Mouse (Mus musculus) stomach, embryonic 16.5 days (tissue): ENCODE data around the gene Ap2m1. TPM values are rescaled to one million over a fixed set of nuclear protein-coding genes. Genes with fewer than 3 reads are reported as not detected.

Experiments
- ATAC-seq: fragments of 200-750 bp; cut with Nextera tagmentation; 2 replicates; pipeline ENCODE4 v1.8.0; 2017; ENCODE audit warnings: moderate number of reproducible peaks, moderate TSS enrichment; ENCODE audit not compliant: insufficient read depth, low FRiP score
- H3K27ac ChIP-seq: fragments of 300-500 bp; sonication (generic); 2 replicates; pipeline ENCODE4 v1.5.1; 2014; ENCODE audit warnings: low read length
- H3K27me3 ChIP-seq: fragments of 300-500 bp; sonication (generic); 2 replicates; pipeline ENCODE4 v1.6.1; 2014; ENCODE audit warnings: low read length, control low read depth, mixed read lengths; ENCODE audit not compliant: control insufficient read depth, insufficient read depth
- H3K36me3 ChIP-seq: fragments of 300-500 bp; sonication (generic); 2 replicates; pipeline ENCODE4 v1.6.1; 2014; ENCODE audit warnings: low read length; ENCODE audit not compliant: control insufficient read depth, insufficient read depth
- H3K4me1 ChIP-seq: fragments of 300-500 bp; sonication (generic); 2 replicates; pipeline ENCODE4 v1.6.1; 2014; ENCODE audit warnings: low read length, control low read depth, mixed read lengths; ENCODE audit not compliant: control insufficient read depth, insufficient read depth
- H3K4me2 ChIP-seq: fragments of 300-500 bp; sonication (generic); 2 replicates; pipeline ENCODE4 v1.6.1; 2014; ENCODE audit warnings: low read depth, low read length, mixed read lengths
- H3K4me3 ChIP-seq: fragments of 300-500 bp; sonication (generic); replicated peaks from 2 replicates; pipeline ENCODE4 v1.5.1; 2014; ENCODE audit warnings: mild to moderate bottlenecking, low read length
- H3K9ac ChIP-seq: fragments of 300-500 bp; sonication (generic); 2 replicates; pipeline ENCODE4 v1.6.1; 2014; ENCODE audit warnings: low read length
- H3K9me3 ChIP-seq: fragments of 300-500 bp; sonication (generic); replicated peaks from 2 replicates; pipeline ENCODE4 v1.6.1; 2016; ENCODE audit warnings: low read length, control low read depth; ENCODE audit not compliant: control insufficient read depth
- WGBS: fragments of 180-500 bp; shearing (Covaris S2); extraction: QIAGEN DNeasy Blood & Tissue Kit; methylation state at CpG from one replicate; pipeline ENCODE4 v1.1.7; 2014; 5-methylcytosine and 5-hydroxymethylcytosine counted together
- polyA plus RNA-seq: library from polyadenylated mRNA; unstranded; fragments of >200 nt; fragmentation: Nextera tagmentation; extraction: Ambion mirVana; gene quantifications from 2 replicates; pipeline ENCODE4 v1.2.1, GENCODE M21; 2015

The Ap2m1 gene
- polyA plus RNA-seq, 1 experiment from 2014 or later: 588 TPM

DNA sequence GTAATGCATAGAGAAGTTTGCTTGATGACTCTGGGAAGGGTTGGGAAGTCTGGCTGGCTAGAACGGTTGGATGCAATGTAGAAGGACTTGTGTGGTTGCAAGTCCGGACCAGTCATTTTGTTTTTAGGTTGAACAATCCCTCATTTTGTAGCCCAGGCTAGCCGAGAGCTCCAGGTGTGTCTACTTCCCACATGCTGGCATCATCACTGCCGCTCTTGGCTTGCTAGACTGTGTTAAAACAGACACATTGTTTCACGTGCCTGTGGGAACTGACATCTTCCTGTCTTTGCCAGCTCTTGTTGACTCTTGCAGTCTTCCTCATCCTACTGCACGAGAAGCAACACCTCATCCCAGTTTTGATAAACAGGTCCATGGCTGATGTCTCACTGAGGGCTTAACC is 19.7 kb downstream of the Ap2m1 start:
- Histone ChIP-seq H3K9ac (no peak overlapping the region), H3K4me2 (no peak overlapping the region), H3K27me3 (no peaks in the 10 kb centered on the region), H3K9me3 (no peaks in the 10 kb centered on the region), H3K27ac (no peak overlapping the region), H3K4me1 (no peaks in the 10 kb centered on the region), H3K36me3 (peaks cover 36% of the 10 kb centered on the region), H3K4me3 (no peak overlapping the region)
- ATAC-seq: no peak
- WGBS: 83% methylated on average over 6 of the region's 6 CpGs

DNA sequence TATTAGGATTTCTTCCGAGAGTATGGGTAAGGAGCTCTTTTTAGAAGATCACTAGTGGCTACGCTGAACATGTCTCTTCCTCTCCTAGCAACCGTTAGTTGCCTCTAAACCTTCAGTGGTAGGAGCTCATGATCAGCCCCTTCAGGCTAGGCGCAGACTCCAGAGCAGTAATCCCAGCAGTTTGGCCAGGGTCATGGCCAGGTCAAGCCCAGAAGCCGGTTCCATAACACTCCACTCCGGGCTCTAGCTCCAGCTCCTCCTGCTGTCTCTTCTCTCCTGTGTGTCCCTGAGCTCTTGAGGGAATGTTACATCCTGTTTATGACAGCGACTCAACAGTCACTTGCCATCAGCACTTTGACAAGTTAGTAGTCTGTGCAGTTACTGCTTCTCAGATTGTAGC is 22.1 kb downstream of the Ap2m1 start:
- H3K27ac ChIP-seq: no peak overlapping the region
- H3K9me3 ChIP-seq: no peaks in the 10 kb centered on the region
- WGBS: 73% methylated on average over 7 of the region's 7 CpGs
- no peak overlapping the region for H3K9ac ChIP-seq
- H3K36me3 ChIP-seq: peaks cover 37% of the 10 kb centered on the region
- no peak overlapping the region for H3K4me2 ChIP-seq
- no peaks in the 10 kb centered on the region for H3K4me1 ChIP-seq
- no peak for ATAC-seq
- H3K4me3 ChIP-seq: no peak overlapping the region
- no peaks in the 10 kb centered on the region for H3K27me3 ChIP-seq

DNA sequence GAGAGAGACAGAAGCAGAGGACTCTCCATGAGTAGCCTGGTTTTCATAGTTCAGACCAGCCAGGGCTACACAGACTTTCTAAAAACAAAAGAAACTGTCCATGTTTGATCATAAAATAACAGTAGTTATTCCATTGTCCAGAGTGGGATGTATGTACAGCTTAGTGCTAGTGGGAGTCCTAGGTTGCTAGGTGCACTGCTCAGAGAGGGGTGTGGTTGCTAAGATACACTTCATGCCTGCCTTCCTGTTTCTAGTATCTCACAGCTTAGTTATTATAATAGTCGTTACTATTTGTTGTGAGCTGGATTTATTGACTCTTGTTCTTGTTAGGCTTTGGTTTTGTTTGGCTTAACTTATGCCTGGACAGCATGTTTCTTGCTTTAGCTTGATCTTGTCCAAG is 29.8 kb downstream of the Ap2m1 start:
- Histone ChIP-seq H3K27me3 (no peaks in the 10 kb centered on the region), H3K4me1 (no peaks in the 10 kb centered on the region), H3K36me3 (peaks cover 17% of the 10 kb centered on the region; the same call in 1 of the 2 replicates), H3K9ac (no peak overlapping the region), H3K27ac (no peak overlapping the region), H3K4me2 (no peak overlapping the region), H3K9me3 (no peaks in the 10 kb centered on the region), H3K4me3 (no peak overlapping the region)
- no peak for ATAC-seq
- WGBS: 39% methylated on average over 1 of the region's 1 CpGs

DNA sequence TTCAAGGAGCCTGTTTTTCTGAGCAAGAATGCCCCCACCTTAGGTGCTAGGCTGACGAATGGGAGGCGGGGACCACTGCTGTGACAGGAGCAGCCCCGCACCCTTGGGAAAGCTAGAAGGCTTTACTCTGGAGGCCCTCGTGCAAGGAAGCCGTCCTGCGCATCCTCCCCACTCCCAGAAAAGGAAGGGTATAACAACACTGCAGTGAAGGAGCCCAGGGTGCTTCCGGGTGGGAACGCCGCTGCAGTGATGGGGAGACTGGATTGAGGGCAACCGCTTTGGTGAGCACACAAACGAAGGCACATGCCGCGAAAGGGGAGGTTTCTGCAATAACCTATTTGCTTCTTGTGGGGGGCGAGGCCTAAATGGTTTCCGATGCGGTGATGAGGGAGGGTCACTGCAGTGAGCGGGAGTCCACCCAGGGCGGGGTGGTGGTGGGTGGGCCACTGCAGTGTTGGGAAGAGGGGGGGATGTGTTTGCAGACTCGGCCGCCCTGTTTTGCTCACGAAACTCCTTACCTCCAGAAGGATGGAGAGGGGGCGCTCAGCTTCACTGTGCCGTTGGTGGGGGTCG is 54.2 kb downstream of the Ap2m1 start, which contains the start of gene Vwa5b2:
TSS of gene Vwa5b2 (plus strand) at position 106 of the 573 bp plus-strand sequence.
- H3K27me3 ChIP-seq: peaks cover 43% of the 10 kb centered on the region
- peak within 1 kb of the TSS; percentile 66 for H3K9ac ChIP-seq
- H3K36me3 ChIP-seq: no peaks in the 10 kb centered on the region
- no peak within 1 kb of the TSS for H3K27ac ChIP-seq
- no peaks in the 10 kb centered on the region for H3K9me3 ChIP-seq
- peak within 1 kb of the TSS; percentile 56 for H3K4me3 ChIP-seq
- WGBS: under 1% methylated on average over 24 of the region's 24 CpGs
- peaks cover 10% of the 10 kb centered on the region for H3K4me1 ChIP-seq
- peak; percentile 64; the same call in 1 of the 2 replicates for ATAC-seq
- peak within 1 kb of the TSS; percentile 90 for H3K4me2 ChIP-seq

DNA sequence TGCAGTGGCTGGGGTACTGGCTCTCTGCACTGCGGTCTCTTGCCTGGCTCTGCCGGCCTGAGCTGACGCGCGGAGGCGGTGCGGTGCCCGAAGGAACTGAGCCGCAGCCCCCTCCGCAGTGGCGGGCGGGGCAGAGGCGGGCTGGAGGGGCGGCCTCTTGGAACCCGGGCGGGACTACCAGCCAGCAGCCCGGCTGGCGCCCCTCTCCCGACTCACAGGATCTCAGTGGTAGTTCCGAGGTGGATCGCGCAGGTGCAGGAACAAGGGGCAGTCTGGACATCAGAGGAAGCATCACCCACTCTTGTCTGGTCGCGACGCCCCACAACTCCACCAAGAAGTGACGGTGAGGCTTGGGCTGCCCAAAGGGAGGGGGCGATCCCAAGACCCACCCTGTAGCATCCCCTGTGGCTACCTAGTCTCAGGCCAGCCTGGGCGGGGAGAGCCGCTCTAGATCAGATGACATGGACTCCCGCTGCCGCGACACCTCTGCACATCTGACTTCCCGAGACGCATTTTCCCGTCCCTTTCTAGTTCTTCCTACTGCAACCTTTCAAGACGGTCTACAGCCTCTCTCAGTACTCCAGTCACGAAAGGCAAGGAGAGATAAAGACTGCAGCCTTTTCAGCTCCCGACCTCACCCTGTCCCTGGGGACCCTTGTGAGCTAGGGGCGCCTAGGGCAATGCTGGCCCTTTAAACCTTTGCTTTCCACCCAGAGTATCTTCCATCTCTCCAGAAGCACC is 54.8 kb downstream of the Ap2m1 start:
- Histone ChIP-seq H3K27me3 (peaks cover 43% of the 10 kb centered on the region), H3K4me1 (peaks cover 10% of the 10 kb centered on the region), H3K4me2 (peak overlapping the region; percentile 90), H3K9me3 (no peaks in the 10 kb centered on the region), H3K27ac (no peak overlapping the region), H3K4me3 (peak overlapping the region; percentile 56), H3K9ac (peak overlapping the region; percentile 66), H3K36me3 (no peaks in the 10 kb centered on the region)
- ATAC-seq: peak; percentile 68; the same call in 1 of the 2 replicates
- WGBS: under 1% methylated on average over 39 of the region's 39 CpGs

- Histone ChIP-seq H3K9ac (0 out of 2 replicates have a peak overlapping the region, but pooled peaks have one; percentile 66), H3K36me3 (no peaks in the 10 kb centered on the region), H3K9me3 (no peaks in the 10 kb centered on the region), H3K27ac (no peak overlapping the region), H3K4me2 (peak overlapping the region; percentile 90), H3K4me3 (peak overlapping the region; percentile 56), H3K27me3 (peaks cover 43% of the 10 kb centered on the region), H3K4me1 (peaks cover 10% of the 10 kb centered on the region)
- no peak for ATAC-seq
- 3% methylated on average over 17 of the region's 17 CpGs for WGBS
These were observed 55.4 kb downstream of the Ap2m1 start for GRCm38 (mm10) chr16:20590680-20591038.

DNA sequence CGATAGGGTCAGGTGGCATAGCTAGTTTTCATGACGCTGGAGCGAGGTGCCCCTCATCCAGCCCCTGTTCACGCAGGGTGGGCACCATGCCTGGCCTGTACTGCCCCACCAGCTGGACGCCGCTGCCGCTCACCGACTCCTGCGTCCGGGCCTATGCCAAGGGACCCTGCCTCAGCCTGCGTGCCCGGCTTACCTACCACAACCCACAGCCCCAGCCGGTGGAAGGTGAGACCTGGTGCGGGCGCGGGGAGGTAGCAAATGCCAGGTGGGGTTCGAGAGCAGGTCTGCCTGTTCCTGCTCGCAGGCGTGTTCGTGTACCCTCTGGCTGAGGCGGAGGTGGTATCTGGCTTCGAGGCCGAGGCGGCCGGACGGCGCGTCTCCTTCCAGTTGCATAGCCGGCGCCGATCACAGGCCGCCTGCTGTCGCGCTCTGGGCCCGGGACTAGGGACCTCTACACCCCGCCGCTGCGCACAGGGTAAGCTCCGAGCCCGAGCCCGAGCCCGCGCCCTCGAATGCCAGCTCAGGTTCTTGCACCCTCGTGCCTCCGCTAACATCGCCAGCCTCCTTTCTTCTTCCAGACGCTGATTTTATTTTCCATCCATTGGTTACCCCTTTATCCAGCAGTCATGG is 55.9 kb downstream of the Ap2m1 start:
- no peak overlapping the region for H3K27ac ChIP-seq
- no peak overlapping the region for H3K9ac ChIP-seq
- H3K36me3 ChIP-seq: no peaks in the 10 kb centered on the region
- ATAC-seq: no peak
- H3K4me1 ChIP-seq: peaks cover 10% of the 10 kb centered on the region
- H3K4me2 ChIP-seq: no peak overlapping the region
- WGBS: 4% methylated on average over 48 of the region's 48 CpGs
- peak overlapping the region; percentile 19; the same call in 1 of the 2 replicates for H3K4me3 ChIP-seq
- H3K9me3 ChIP-seq: no peaks in the 10 kb centered on the region
- peaks cover 43% of the 10 kb centered on the region for H3K27me3 ChIP-seq
